Mouse (Mus musculus) stomach, postnatal 0 days (tissue): ENCODE data around the gene Gmeb2. TPM values are rescaled to one million over a fixed set of nuclear protein-coding genes. Genes with fewer than 3 reads are reported as not detected.

Source experiments
- ATAC-seq: fragments of 200-750 bp; cut with Nextera tagmentation; 2 replicates; pipeline ENCODE4 v1.8.0; 2017; ENCODE audit not compliant: low FRiP score, low TSS enrichment
- DNase-seq: peaks from one replicate; pipeline ENCODE4 v3.0.0-alpha.2; 2016; ENCODE audit warnings: low spot score
- H3K27ac ChIP-seq: fragments of 300-500 bp; sonication (generic); replicated peaks from 2 replicates; pipeline ENCODE4 v1.5.1; 2014; ENCODE audit warnings: mild to moderate bottlenecking, control low read depth
- H3K27me3 ChIP-seq: fragments of 300-500 bp; sonication (generic); 2 replicates; pipeline ENCODE4 v1.6.1; 2014; ENCODE audit warnings: low read length; ENCODE audit not compliant: control insufficient read depth, insufficient read depth
- H3K36me3 ChIP-seq: fragments of 300-500 bp; sonication (generic); 2 replicates; pipeline ENCODE4 v1.6.1; 2014; ENCODE audit warnings: low read length, mixed read lengths; ENCODE audit not compliant: control insufficient read depth, insufficient read depth
- H3K4me1 ChIP-seq: fragments of 300-500 bp; sonication (generic); replicated peaks from 2 replicates; pipeline ENCODE4 v1.6.1; 2014; ENCODE audit warnings: antibody characterized with exemption; ENCODE audit not compliant: control insufficient read depth, insufficient read depth
- H3K4me2 ChIP-seq: fragments of 300-500 bp; sonication (generic); replicated peaks from 2 replicates; pipeline ENCODE4 v1.6.1; 2014; ENCODE audit warnings: low read depth, mild to moderate bottlenecking, control low read depth, moderate library complexity
- H3K4me3 ChIP-seq: fragments of 300-500 bp; sonication (generic); 2 replicates; pipeline ENCODE4 v1.5.1; 2014; ENCODE audit warnings: low read depth, low read length, control low read depth
- H3K9ac ChIP-seq: fragments of 300-500 bp; sonication (generic); 2 replicates; pipeline ENCODE4 v1.6.1; 2014; ENCODE audit warnings: mild to moderate bottlenecking, low read length, control low read depth, mixed read lengths
- H3K9me3 ChIP-seq: fragments of 300-500 bp; sonication (generic); 2 replicates; pipeline ENCODE4 v1.6.1; 2016; ENCODE audit warnings: low read length; ENCODE audit not compliant: control insufficient read depth
- CTCF ChIP-seq: IDR thresholded peaks from 2 replicates; pipeline ENCODE4 v1.5.1; 2016; ENCODE audit warnings: antibody characterized with exemption, low read depth, mild to moderate bottlenecking, moderate library complexity
- EP300 ChIP-seq: optimal IDR thresholded peaks from 2 replicates; pipeline ENCODE3; 2016; ENCODE audit warnings: antibody characterized with exemption
- WGBS: fragments of 180-500 bp; shearing (Covaris S2); extraction: QIAGEN DNeasy Blood & Tissue Kit; methylation state at CpG from one replicate; pipeline ENCODE4 v1.1.7; 2014; 5-methylcytosine and 5-hydroxymethylcytosine counted together
- polyA plus RNA-seq: library from polyadenylated mRNA; unstranded; fragments of >200 nt; fragmentation: Nextera tagmentation; extraction: Ambion mirVana; gene quantifications from 2 replicates; pipeline ENCODE4 v1.2.1, GENCODE M21; 2015

Gene Gmeb2
- polyA plus RNA-seq, 1 experiment from 2014 or later, result 4.9 TPM

DNA sequence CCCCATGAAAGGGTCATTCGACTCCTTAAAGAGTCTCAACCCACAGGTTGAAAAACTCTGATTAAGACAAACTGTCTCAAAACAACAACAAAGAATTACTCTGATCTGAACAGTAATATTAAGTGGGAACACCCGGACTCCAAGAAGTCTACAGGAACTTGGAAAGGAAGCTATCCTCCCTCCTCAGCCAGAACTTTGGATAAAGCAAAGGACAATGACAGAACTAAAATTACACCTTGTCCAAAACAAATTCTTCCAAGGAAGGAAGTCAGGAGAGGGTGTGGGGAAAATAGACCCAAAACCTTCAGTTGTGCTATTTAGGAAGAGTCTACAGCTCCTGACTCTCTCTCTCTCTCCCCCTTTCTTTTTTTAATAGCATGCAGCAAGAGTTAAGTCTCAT lies 15.7 kb downstream of the Gmeb2 start:
- H3K36me3 ChIP-seq, result peaks cover 9% of the 10 kb centered on the region; the same call in 1 of the 2 replicates

GRCm38 (mm10) chr2:181266839-181267238 lies 21.0 kb downstream of the Gmeb2 start:
- 97% methylated on average over 2 of the region's 2 CpGs for WGBS
- ATAC-seq, result no peak
- Histone ChIP-seq H3K27me3 (no peaks in the 10 kb centered on the region), H3K4me3 (no peak overlapping the region), H3K36me3 (peaks cover 11% of the 10 kb centered on the region; the same call in 1 of the 2 replicates), H3K9ac (no peak overlapping the region), H3K9me3 (no peaks in the 10 kb centered on the region), H3K4me2 (no peak overlapping the region), H3K27ac (no peak overlapping the region), H3K4me1 (no peaks in the 10 kb centered on the region)
- TF ChIP-seq CTCF, result no peak
- no peak for TF ChIP-seq EP300
- DNase-seq, result no peak

More for the DNA sequence above, 15.7 kb downstream of the Gmeb2 start:
- ATAC-seq, result no peak
- no peaks in the 10 kb centered on the region for H3K27me3 ChIP-seq
- DNase-seq, result no peak
- WGBS, result 82% methylated on average over 2 of the region's 2 CpGs
- H3K4me3 ChIP-seq, result no peak overlapping the region
- H3K9me3 ChIP-seq, result no peaks in the 10 kb centered on the region
- no peak for TF ChIP-seq EP300
- no peak for TF ChIP-seq CTCF
- no peak overlapping the region for H3K27ac ChIP-seq
- H3K4me2 ChIP-seq, result no peak overlapping the region
- H3K9ac ChIP-seq, result no peak overlapping the region
- no peaks in the 10 kb centered on the region for H3K4me1 ChIP-seq

DNA sequence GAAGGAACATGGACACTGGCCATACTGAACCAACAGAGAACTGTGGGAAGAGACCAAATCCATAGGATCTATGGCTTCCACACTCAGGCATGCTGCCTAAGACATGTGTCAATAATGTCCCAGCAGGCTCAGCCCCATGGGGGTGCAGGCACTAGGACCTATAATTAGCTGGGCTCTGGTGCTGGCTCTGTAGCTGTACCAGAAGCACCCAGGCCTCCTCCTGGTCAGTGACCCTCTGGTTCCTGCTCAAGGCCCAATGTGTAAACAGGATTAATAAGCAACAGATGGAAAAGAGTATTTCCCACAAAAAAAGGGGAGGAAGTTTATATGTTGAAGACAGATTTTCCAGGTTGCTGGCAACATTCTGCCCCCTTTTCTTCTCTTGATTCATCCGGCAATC lies 34.6 kb downstream of the Gmeb2 start:
- Histone ChIP-seq H3K27me3 (no peaks in the 10 kb centered on the region), H3K9me3 (no peaks in the 10 kb centered on the region), H3K4me3 (no peak overlapping the region), H3K27ac (no peak overlapping the region), H3K36me3 (peaks cover 19% of the 10 kb centered on the region), H3K4me2 (no peak overlapping the region), H3K4me1 (no peaks in the 10 kb centered on the region), H3K9ac (no peak overlapping the region)
- ATAC-seq (no peak), DNase-seq (no peak)
- no peak for TF ChIP-seq EP300
- TF ChIP-seq CTCF, result no peak
- WGBS, result 69% methylated on average over 1 of the region's 1 CpGs

- Histone ChIP-seq H3K4me3 (no peak overlapping the region), H3K9me3 (no peaks in the 10 kb centered on the region), H3K4me2 (no peak overlapping the region), H3K27ac (no peak overlapping the region), H3K9ac (no peak overlapping the region), H3K27me3 (no peaks in the 10 kb centered on the region), H3K36me3 (peaks cover 19% of the 10 kb centered on the region), H3K4me1 (no peaks in the 10 kb centered on the region)
- ATAC-seq (no peak), DNase-seq (no peak)
- 70% methylated on average over 1 of the region's 1 CpGs for WGBS
- TF ChIP-seq CTCF (no peak), EP300 (no peak)
Measured at GRCm38 (mm10) chr2:181251841-181252240, 36.0 kb downstream of the Gmeb2 start.

- ATAC-seq, result peak; percentile 93
- peak; percentile 33 for DNase-seq
- 69% methylated on average over 10 of the region's 10 CpGs for WGBS
- Histone ChIP-seq H3K4me3 (no peak overlapping the region), H3K9me3 (no peaks in the 10 kb centered on the region), H3K4me1 (no peaks in the 10 kb centered on the region), H3K36me3 (peaks cover 12% of the 10 kb centered on the region), H3K4me2 (no peak overlapping the region), H3K27ac (no peak overlapping the region), H3K9ac (no peak overlapping the region), H3K27me3 (no peaks in the 10 kb centered on the region)
- TF ChIP-seq EP300 (no peak), CTCF (no peak)
Measured at GRCm38 (mm10) chr2:181249217-181249616, 38.6 kb downstream of the Gmeb2 start.

- DNase-seq, result no peak
- TF ChIP-seq CTCF (no peak), EP300 (no peak)
- Histone ChIP-seq H3K27me3 (no peaks in the 10 kb centered on the region), H3K4me2 (no peak overlapping the region), H3K9ac (no peak overlapping the region), H3K4me1 (no peaks in the 10 kb centered on the region; the same call in 1 of the 2 replicates), H3K9me3 (no peaks in the 10 kb centered on the region), H3K4me3 (no peak overlapping the region), H3K27ac (no peak overlapping the region), H3K36me3 (no peaks in the 10 kb centered on the region; the same call in 1 of the 2 replicates)
- 19% methylated on average over 2 of the region's 2 CpGs for WGBS
- no peak for ATAC-seq
Measured at GRCm38 (mm10) chr2:181245031-181245430, 42.8 kb downstream of the Gmeb2 start.
